Mouse (Mus musculus) cerebellum, adult 2 months (tissue): ENCODE measurements around the gene Gprc5c. TPM values are rescaled to one million over a fixed set of nuclear protein-coding genes. Genes with fewer than 3 reads are reported as not detected.

Experiments
- DNase-seq, 2 experiments: peaks; one replicate each; pipeline ENCODE4 v3.0.0; 2021
- H3K27ac ChIP-seq: fragments of 200-500 bp; 2 replicates; pipeline ENCODE4 v1.5.1; 2012; ENCODE audit warnings: low read length, control low read depth, inconsistent platforms; ENCODE audit not compliant: insufficient read depth
- H3K27me3 ChIP-seq: fragments of 200-500 bp; 2 replicates; pipeline ENCODE4 v1.6.1; 2012; ENCODE audit warnings: inconsistent platforms, mild to moderate bottlenecking, low read length, moderate library complexity; ENCODE audit not compliant: control insufficient read depth, insufficient read depth
- H3K4me1 ChIP-seq: fragments of 200-500 bp; 2 replicates; pipeline ENCODE4 v1.6.1; 2011; ENCODE audit warnings: low read length; ENCODE audit not compliant: control insufficient read depth, insufficient read depth
- H3K4me3 ChIP-seq: fragments of 200-500 bp; replicated peaks from 2 replicates; pipeline ENCODE3; 2011; ENCODE audit warnings: mild to moderate bottlenecking, low read depth, low read length, control low read depth; ENCODE audit not compliant: insufficient read depth
- CTCF ChIP-seq: fragments of 200-500 bp; IDR thresholded peaks from 2 replicates; pipeline ENCODE4 v1.5.1; 2011; ENCODE audit warnings: low read depth, mild to moderate bottlenecking, control low read depth, low read length, moderate library complexity, borderline replicate concordance; ENCODE audit not compliant: insufficient read depth
- POLR2A ChIP-seq: fragments of 200-500 bp; IDR thresholded peaks from 2 replicates; pipeline ENCODE4 v1.6.1; 2011; ENCODE audit warnings: low read length, control low read depth, borderline replicate concordance; ENCODE audit not compliant: insufficient read depth
- WGBS: fragments of 180-500 bp; shearing (Covaris S2); methylation state at CpG from one replicate; pipeline ENCODE4 v1.1.7; 2018; 5-methylcytosine and 5-hydroxymethylcytosine counted together
- polyA plus RNA-seq: library from polyadenylated mRNA; depleted of rRNA; stranded (reverse); fragments of >200 nt; gene quantifications from 2 replicates; pipeline ENCODE4 v1.2.3, GENCODE M21; 2012

Gprc5c gene
- polyA plus RNA-seq, 1 experiment: 62.9 TPM

DNA sequence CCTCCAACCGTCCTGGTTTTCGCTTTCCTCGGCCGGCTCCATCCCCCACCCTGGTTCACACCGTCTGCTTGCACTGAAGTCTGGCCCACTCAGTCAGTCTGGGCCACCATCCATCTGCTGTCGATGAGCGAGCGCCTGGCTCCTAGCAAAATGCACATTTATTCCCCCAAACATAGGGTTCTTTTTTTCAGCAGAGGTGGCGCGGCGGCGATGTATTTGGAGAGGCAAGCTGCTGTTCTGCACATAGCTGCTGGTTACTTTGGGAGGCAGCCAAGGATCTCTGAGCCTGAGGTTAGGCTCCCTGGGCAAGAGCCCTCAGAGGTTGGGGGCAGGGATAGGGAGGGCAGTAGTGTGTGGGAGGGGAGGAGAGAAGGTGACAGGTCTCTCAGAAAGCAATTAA lies 28.2 kb upstream of the Gprc5c start:
- Histone ChIP-seq H3K27ac (peak overlapping the region; percentile 88), H3K4me3 (peak overlapping the region; percentile 39), H3K27me3 (no peaks in the 10 kb centered on the region), H3K4me1 (peaks cover 30% of the 10 kb centered on the region)
- DNase-seq: peak; percentile 79 to 81
- TF ChIP-seq CTCF: no peak
- peak; percentile 31; the same call in 1 of the 2 replicates for TF ChIP-seq POLR2A
- WGBS: 4% methylated on average over 12 of the region's 12 CpGs

GRCm38 (mm10) chr11:114823199-114823725 lies 27.7 kb upstream of the Gprc5c start:
- no peaks in the 10 kb centered on the region for H3K27me3 ChIP-seq
- H3K4me1 ChIP-seq: peaks cover 34% of the 10 kb centered on the region
- no peak for TF ChIP-seq POLR2A
- WGBS: 12% methylated on average over 11 of the region's 11 CpGs
- H3K4me3 ChIP-seq: peak overlapping the region; percentile 39
- DNase-seq: no peak
- peak overlapping the region; percentile 88 for H3K27ac ChIP-seq

DNA sequence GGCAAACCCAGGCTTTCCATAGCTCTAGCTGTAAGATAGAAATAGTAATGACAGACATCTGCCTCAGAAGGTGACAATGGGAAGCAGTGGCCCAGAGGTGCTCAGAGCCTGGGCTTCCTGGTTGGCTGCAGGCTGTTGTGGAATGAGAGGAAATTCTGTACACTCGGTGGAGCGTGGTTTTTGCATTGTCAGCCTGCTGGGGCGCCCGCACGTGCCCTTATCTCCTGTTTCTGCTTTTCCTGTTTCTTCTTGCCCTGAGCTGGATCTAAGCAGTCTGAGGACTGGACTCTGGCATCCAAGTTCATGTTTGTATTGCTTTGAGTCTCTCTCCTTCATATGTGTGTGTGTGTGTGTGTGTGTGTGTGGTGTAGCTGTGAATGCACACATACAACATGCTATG lies 24.3 kb upstream of the Gprc5c start:
- no peak overlapping the region for H3K4me3 ChIP-seq
- WGBS: 73% methylated on average over 5 of the region's 5 CpGs
- no peak for TF ChIP-seq CTCF

GRCm38 (mm10) chr11:114829499-114830432 lies 21.2 kb upstream of the Gprc5c start:
- peak; percentile 34; the same call in 1 of the 2 replicates for TF ChIP-seq POLR2A
- TF ChIP-seq CTCF: no peak
- H3K4me3 ChIP-seq: peak overlapping the region; percentile 45
- 3% methylated on average over 24 of the region's 24 CpGs for WGBS
- peaks cover 19% of the 10 kb centered on the region; the same call in 1 of the 2 replicates for H3K4me1 ChIP-seq
- DNase-seq: peak; percentile 94 to 96
- H3K27ac ChIP-seq: peak overlapping the region; percentile 95
- H3K27me3 ChIP-seq: no peaks in the 10 kb centered on the region

More for the DNA sequence above, 24.3 kb upstream of the Gprc5c start:
- H3K4me1 ChIP-seq: peaks cover 38% of the 10 kb centered on the region
- DNase-seq: no peak
- H3K27ac ChIP-seq: no peak overlapping the region
- H3K27me3 ChIP-seq: no peaks in the 10 kb centered on the region

GRCm38 (mm10) chr11:114830433-114830773 lies 20.5 kb upstream of the Gprc5c start:
- H3K4me1 ChIP-seq: peaks cover 19% of the 10 kb centered on the region; the same call in 1 of the 2 replicates
- H3K27me3 ChIP-seq: no peaks in the 10 kb centered on the region
- H3K27ac ChIP-seq: peak overlapping the region; percentile 95
- 10% methylated on average over 8 of the region's 8 CpGs for WGBS
- TF ChIP-seq CTCF: no peak
- TF ChIP-seq POLR2A: no peak
- H3K4me3 ChIP-seq: peak overlapping the region; percentile 45
- no peak for DNase-seq

- Histone ChIP-seq H3K4me1 (peaks cover 15% of the 10 kb centered on the region; the same call in 1 of the 2 replicates), H3K27me3 (no peaks in the 10 kb centered on the region), H3K27ac (no peak overlapping the region), H3K4me3 (no peak overlapping the region)
- DNase-seq: no peak
- TF ChIP-seq POLR2A (no peak), CTCF (no peak)
- whole genome bisulfite sequencing: 71% methylated on average over 5 of the region's 5 CpGs
Observed at GRCm38 (mm10) chr11:114833166-114833565, 17.8 kb upstream of the Gprc5c start.

DNA sequence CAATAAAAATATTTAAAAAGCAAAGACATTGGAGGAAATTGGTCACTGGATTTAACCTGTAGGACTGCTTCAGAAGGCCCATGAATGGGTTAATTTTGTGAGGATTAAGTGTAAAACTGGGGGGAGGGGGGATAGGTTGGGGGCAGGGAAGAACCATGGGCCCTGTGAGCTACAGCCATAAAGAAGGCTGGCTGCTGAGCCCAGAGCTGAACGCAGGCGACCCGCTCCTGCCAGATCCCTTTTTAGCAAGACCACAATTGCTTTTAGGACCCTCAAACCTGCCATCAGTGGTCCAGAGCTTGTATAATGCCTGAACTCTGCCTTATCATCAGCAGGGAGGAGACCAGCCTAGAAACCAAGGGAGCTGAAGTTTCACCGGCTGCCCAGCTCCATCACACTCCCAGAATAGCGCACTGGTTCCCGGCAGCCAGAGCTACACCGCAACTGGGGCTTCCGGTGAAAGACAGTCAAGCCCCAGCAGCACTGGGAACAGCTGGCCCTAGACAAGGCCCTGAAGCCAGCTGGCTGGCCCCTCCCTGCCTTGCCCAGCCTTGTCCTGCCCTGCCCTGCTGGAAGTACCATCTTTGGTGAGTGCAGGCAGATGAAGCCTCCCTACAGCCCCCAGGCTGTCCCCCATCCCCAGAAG lies 7.0 kb upstream of the Gprc5c start:
- WGBS: 53% methylated on average over 8 of the region's 8 CpGs
- H3K27me3 ChIP-seq: no peaks in the 10 kb centered on the region
- H3K27ac ChIP-seq: no peak overlapping the region
- TF ChIP-seq POLR2A (no peak), CTCF (no peak)
- H3K4me1 ChIP-seq: peaks cover 7% of the 10 kb centered on the region
- no peak overlapping the region for H3K4me3 ChIP-seq
- no peak for DNase-seq
